Mouse (Mus musculus) ES-E14 (cell line): ENCODE measurements at regions not wholly inside any gene's neighbourhood (a gene's known extent, or its start where the extent isn't known, plus 50 kb on each side); places are given as distances from the start of the nearest gene placed in this dataset.
A peak's percentile ranks its signal among the peaks of the same experiment; 100 is the strongest.

Source experiments
- DNase-seq: peaks from one replicate; pipeline ENCODE4 v3.0.0-alpha.2; 2013; ENCODE audit warnings: low read depth, low spot score
- H3K27ac ChIP-seq: 2 replicates; pipeline ENCODE4 v1.5.1; 2012; ENCODE audit warnings: low read depth, mild to moderate bottlenecking, low read length, moderate library complexity, mixed read lengths; ENCODE audit not compliant: poor library complexity, insufficient read depth, severe bottlenecking
- H3K36me3 ChIP-seq: 2 replicates; pipeline ENCODE4 v1.6.1; 2012; ENCODE audit warnings: mild to moderate bottlenecking, low read length, moderate library complexity, mixed read lengths; ENCODE audit not compliant: control insufficient read depth, poor library complexity, insufficient read depth, severe bottlenecking
- H3K4me1 ChIP-seq, 2 experiments: fragments of 150-350 bp in 1 of 2; sonication (generic) in 1 of 2; 2 replicates each; pipeline ENCODE4 v1.6.1; 2012; ENCODE audit warnings: low read length in 2 of 2, mild to moderate bottlenecking in 1 of 2, mixed read lengths in 1 of 2; ENCODE audit not compliant: control insufficient read depth in 2 of 2, insufficient read depth in 2 of 2, poor library complexity in 1 of 2
- H3K4me3 ChIP-seq, 2 experiments: fragments of 150-350 bp in 1 of 2; sonication (generic) in 1 of 2; 2 replicates each; pipeline ENCODE4 v1.5.1; 2012; ENCODE audit warnings: low read length in 2 of 2, low read depth in 1 of 2, mild to moderate bottlenecking in 1 of 2, mixed read lengths in 1 of 2; ENCODE audit not compliant: insufficient read depth in 1 of 2, poor library complexity in 1 of 2, severe bottlenecking in 1 of 2
- H3K9ac ChIP-seq: 2 replicates; pipeline ENCODE4 v1.6.1; 2012; ENCODE audit warnings: low read depth, mild to moderate bottlenecking, low read length, mixed read lengths; ENCODE audit not compliant: poor library complexity, insufficient read depth, severe bottlenecking
- H3K9me3 ChIP-seq: fragments of 150-350 bp; sonication (generic); 2 replicates; pipeline ENCODE4 v1.6.1; 2012; ENCODE audit warnings: low read depth, mild to moderate bottlenecking, low read length; ENCODE audit not compliant: control insufficient read depth, insufficient read depth
- CHD2 ChIP-seq: IDR thresholded peaks from 2 replicates; pipeline ENCODE4 v1.6.1; 2014; ENCODE audit warnings: mild to moderate bottlenecking, low read depth, low read length, inconsistent platforms
- HCFC1 ChIP-seq: IDR thresholded peaks from 2 replicates; pipeline ENCODE4 v1.6.1; 2012; ENCODE audit warnings: low read length, inconsistent platforms, borderline replicate concordance; ENCODE audit not compliant: insufficient read depth
- MAFK ChIP-seq: IDR thresholded peaks from 2 replicates; pipeline ENCODE4 v1.6.1; 2014; ENCODE audit warnings: mild to moderate bottlenecking, low read depth, low read length, inconsistent platforms; ENCODE audit not compliant: insufficient read depth
- ZC3H11A ChIP-seq: IDR thresholded peaks from 2 replicates; pipeline ENCODE4 v1.6.1; 2012; ENCODE audit warnings: low read depth, mild to moderate bottlenecking, inconsistent platforms, low read length, borderline replicate concordance
- ZNF384 ChIP-seq: IDR thresholded peaks from 2 replicates; pipeline ENCODE4 v1.6.1; 2012; ENCODE audit warnings: low read depth, low read length, inconsistent platforms
- in situ Hi-C, 2 experiments: fragments of 600-800 bp; cut with MboI; formaldehyde crosslinking; loops; one replicate each; pipeline ENCODE4 v1.15.1; 2025; ENCODE audit warnings: low sequenced_read_pairs in 2 of 2, inconsistent platforms in 1 of 2; ENCODE audit not compliant: unreplicated experiment in 2 of 2

- in situ Hi-C loops: no loop called here
- Histone ChIP-seq H3K4me3 (no peak overlapping the region), H3K36me3 (no peaks in the 10 kb centered on the region), H3K4me1 (no peaks in the 10 kb centered on the region), H3K9ac (no peak overlapping the region), H3K27ac (no peak overlapping the region), H3K9me3 (no peaks in the 10 kb centered on the region)
- peak; percentile 4 for DNase-seq
- TF ChIP-seq HCFC1: no peak
- no peak for TF ChIP-seq ZNF384
- TF ChIP-seq ZC3H11A: no peak
- TF ChIP-seq MAFK: no peak
- no peak for TF ChIP-seq CHD2
These were observed 157.0 kb upstream of the Kirrel3 start for GRCm38 (mm10) chr9:34328723-34329122.

GRCm38 (mm10) chr9:34334112-34334511 is 151.6 kb upstream of the Kirrel3 start:
- no peak overlapping the region for H3K27ac ChIP-seq
- no peaks in the 10 kb centered on the region for H3K4me1 ChIP-seq
- no peak overlapping the region; the same call in 1 of the 2 replicates for H3K9ac ChIP-seq
- H3K4me3 ChIP-seq: no peak overlapping the region
- H3K9me3 ChIP-seq: no peaks in the 10 kb centered on the region
- no peak for TF ChIP-seq HCFC1
- no peak for TF ChIP-seq MAFK
- TF ChIP-seq ZNF384: no peak
- no peak for TF ChIP-seq CHD2
- no peak for TF ChIP-seq ZC3H11A
- no peaks in the 10 kb centered on the region for H3K36me3 ChIP-seq
- in situ Hi-C loops: no loop called here
- no peak for DNase-seq

GRCm38 (mm10) chr9:34334555-34335468 is 150.9 kb upstream of the Kirrel3 start:
- Histone ChIP-seq H3K4me1 (no peaks in the 10 kb centered on the region), H3K9ac (no peak overlapping the region), H3K9me3 (no peaks in the 10 kb centered on the region), H3K4me3 (no peak overlapping the region), H3K27ac (no peak overlapping the region), H3K36me3 (no peaks in the 10 kb centered on the region)
- DNase-seq: no peak
- no peak for TF ChIP-seq CHD2
- TF ChIP-seq MAFK: no peak
- no peak for TF ChIP-seq ZNF384
- no peak for TF ChIP-seq HCFC1
- no peak for TF ChIP-seq ZC3H11A
- in situ Hi-C loops: no loop called here

- H3K27ac ChIP-seq: no peak overlapping the region
These were observed 137.3 kb upstream of the Kirrel3 start for GRCm38 (mm10) chr9:34348442-34348841.

GRCm38 (mm10) chr9:34349997-34350396 is 135.7 kb upstream of the Kirrel3 start:
- Histone ChIP-seq H3K27ac (no peak overlapping the region), H3K9me3 (no peaks in the 10 kb centered on the region), H3K4me3 (no peak overlapping the region), H3K36me3 (no peaks in the 10 kb centered on the region), H3K4me1 (no peaks in the 10 kb centered on the region), H3K9ac (no peak overlapping the region)
- in situ Hi-C loops: no loop called here
- DNase-seq: no peak
- TF ChIP-seq HCFC1 (no peak), MAFK (no peak), CHD2 (no peak), ZC3H11A (no peak), ZNF384 (no peak)

More at GRCm38 (mm10) chr9:34348442-34348841, 137.3 kb upstream of the Kirrel3 start:
- no peak for TF ChIP-seq CHD2
- no peak for TF ChIP-seq MAFK
- no peak for TF ChIP-seq HCFC1
- TF ChIP-seq ZNF384: no peak
- TF ChIP-seq ZC3H11A: no peak
- H3K9me3 ChIP-seq: no peaks in the 10 kb centered on the region
- no peak overlapping the region for H3K4me3 ChIP-seq
- no peak overlapping the region for H3K9ac ChIP-seq
- H3K4me1 ChIP-seq: no peaks in the 10 kb centered on the region
- no peaks in the 10 kb centered on the region for H3K36me3 ChIP-seq
- DNase-seq: no peak
- in situ Hi-C loops: no loop called here
